Mouse (Mus musculus): ENCODE data around the gene Fpgt. TPM values are rescaled to one million over a fixed set of nuclear protein-coding genes. Genes with fewer than 3 reads are reported as not detected.

The Fpgt gene
- polyA plus RNA-seq, 2 experiments, result 12.1 to 16.5 TPM

- Histone ChIP-seq H3K4me2 (replicated peaks; ENCODE audit: low read depth, low read length, severe bottlenecking) (no peak within 1 kb of the TSS), H3K36me3 (ENCODE audit: control insufficient read depth, insufficient read depth, low read length) (no peaks in the 10 kb centered on the region), H3K4me3 (replicated peaks; ENCODE audit: low read length) (no peak within 1 kb of the TSS), H3K9me3 (ENCODE audit: control insufficient read depth, low read length) (no peaks in the 10 kb centered on the region), H3K9ac (ENCODE audit: low read depth, low read length, severe bottlenecking) (no peak within 1 kb of the TSS), H3K27me3 (ENCODE audit: control insufficient read depth, insufficient read depth, low read length) (no peaks in the 10 kb centered on the region), H3K27ac (replicated peaks; ENCODE audit: low read depth, low read length) (no peak within 1 kb of the TSS), H3K4me1 (ENCODE audit: control insufficient read depth, insufficient read depth, low read length) (no peaks in the 10 kb centered on the region)
- DNase-seq (ENCODE audit: low spot score) (no peak), ATAC-seq (ENCODE audit: low FRiP score, low read depth) (no peak)
- WGBS, result 72% methylated on average over 6 of the region's 6 CpGs
- TF ChIP-seq POLR2A (IDR thresholded peaks at IDR 0.05; ENCODE audit: borderline replicate concordance, extremely low read depth, insufficient read depth, insufficient read length), result no peak
Observed at GRCm38 (mm10) chr3:155055231-155055916, 37.8 kb downstream of the Fpgt start, which contains the start of gene Tnni3k. Tnni3k (minus strand) TSS chr3:155055407.

GRCm38 (mm10) chr3:155053189-155053588, 40.0 kb downstream of the Fpgt start:
- Histone ChIP-seq H3K4me3 (replicated peaks; ENCODE audit: low read length) (no peak overlapping the region), H3K36me3 (ENCODE audit: control insufficient read depth, insufficient read depth, low read length) (no peaks in the 10 kb centered on the region), H3K9ac (ENCODE audit: low read depth, low read length, severe bottlenecking) (no peak overlapping the region), H3K4me1 (ENCODE audit: control insufficient read depth, insufficient read depth, low read length) (no peaks in the 10 kb centered on the region), H3K4me2 (replicated peaks; ENCODE audit: low read depth, low read length, severe bottlenecking) (no peak overlapping the region), H3K9me3 (ENCODE audit: control insufficient read depth, low read length) (no peaks in the 10 kb centered on the region), H3K27ac (replicated peaks; ENCODE audit: low read depth, low read length) (no peak overlapping the region), H3K27me3 (ENCODE audit: control insufficient read depth, insufficient read depth, low read length) (no peaks in the 10 kb centered on the region)
- 67% methylated on average over 1 of the region's 1 CpGs for WGBS
- no peak for DNase-seq (ENCODE audit: low spot score)
- no peak for TF ChIP-seq POLR2A (IDR thresholded peaks at IDR 0.05; ENCODE audit: borderline replicate concordance, extremely low read depth, insufficient read depth, insufficient read length)
- no peak for ATAC-seq (ENCODE audit: low FRiP score, low read depth)

GRCm38 (mm10) chr3:155052021-155052420, 41.2 kb downstream of the Fpgt start:
- ATAC-seq (ENCODE audit: low FRiP score, low read depth) (no peak), DNase-seq (ENCODE audit: low spot score) (no peak)
- Histone ChIP-seq H3K9me3 (ENCODE audit: control insufficient read depth, low read length) (no peaks in the 10 kb centered on the region), H3K9ac (ENCODE audit: low read depth, low read length, severe bottlenecking) (no peak overlapping the region), H3K4me1 (ENCODE audit: control insufficient read depth, insufficient read depth, low read length) (no peaks in the 10 kb centered on the region), H3K36me3 (ENCODE audit: control insufficient read depth, insufficient read depth, low read length) (no peaks in the 10 kb centered on the region), H3K27ac (replicated peaks; ENCODE audit: low read depth, low read length) (no peak overlapping the region), H3K27me3 (ENCODE audit: control insufficient read depth, insufficient read depth, low read length) (no peaks in the 10 kb centered on the region), H3K4me3 (replicated peaks; ENCODE audit: low read length) (no peak overlapping the region), H3K4me2 (replicated peaks; ENCODE audit: low read depth, low read length, severe bottlenecking) (no peak overlapping the region)
- no peak for TF ChIP-seq POLR2A (IDR thresholded peaks at IDR 0.05; ENCODE audit: borderline replicate concordance, extremely low read depth, insufficient read depth, insufficient read length)

GRCm38 (mm10) chr3:155039012-155039836, 54.0 kb downstream of the Fpgt start:
- H3K4me1 ChIP-seq (ENCODE audit: control insufficient read depth, insufficient read depth, low read length), result no peaks in the 10 kb centered on the region
- no peak overlapping the region for H3K4me3 ChIP-seq (replicated peaks; ENCODE audit: low read length)
- H3K4me2 ChIP-seq (replicated peaks; ENCODE audit: low read depth, low read length, severe bottlenecking), result no peak overlapping the region
- DNase-seq (ENCODE audit: low spot score) (no peak), ATAC-seq (ENCODE audit: low FRiP score, low read depth) (no peak)
- H3K36me3 ChIP-seq (ENCODE audit: control insufficient read depth, insufficient read depth, low read length), result no peaks in the 10 kb centered on the region
- H3K9me3 ChIP-seq (ENCODE audit: control insufficient read depth, low read length), result no peaks in the 10 kb centered on the region
- H3K27me3 ChIP-seq (ENCODE audit: control insufficient read depth, insufficient read depth, low read length), result no peaks in the 10 kb centered on the region
- H3K27ac ChIP-seq (replicated peaks; ENCODE audit: low read depth, low read length), result no peak overlapping the region
- WGBS, result 32% methylated on average over 1 of the region's 1 CpGs
- no peak overlapping the region for H3K9ac ChIP-seq (ENCODE audit: low read depth, low read length, severe bottlenecking)
- no peak for TF ChIP-seq POLR2A (IDR thresholded peaks at IDR 0.05; ENCODE audit: borderline replicate concordance, extremely low read depth, insufficient read depth, insufficient read length)

Other genes with a start within 250 kb of the Fpgt start
- gene Tnni3k, start 38.0 kb downstream of the Fpgt start, polyA plus RNA-seq (2012; rRNA removed), result 0.03 and 0.05 TPM in 2 replicates
- gene Tnni3k, start 38.0 kb downstream of the Fpgt start, polyA plus RNA-seq (2014; fragmentation: Nextera tagmentation; extraction: Ambion mirVana), result not detected in 2 replicates
- 0.49 and 0.82 TPM in 2 replicates for gene Lrriq3, start within 50 bp of the Fpgt start, polyA plus RNA-seq (2012; rRNA removed)
- 0.61 and 0.69 TPM in 2 replicates for gene Lrriq3, start within 50 bp of the Fpgt start, polyA plus RNA-seq (2014; fragmentation: Nextera tagmentation; extraction: Ambion mirVana)